In the genomic region with DNA sequence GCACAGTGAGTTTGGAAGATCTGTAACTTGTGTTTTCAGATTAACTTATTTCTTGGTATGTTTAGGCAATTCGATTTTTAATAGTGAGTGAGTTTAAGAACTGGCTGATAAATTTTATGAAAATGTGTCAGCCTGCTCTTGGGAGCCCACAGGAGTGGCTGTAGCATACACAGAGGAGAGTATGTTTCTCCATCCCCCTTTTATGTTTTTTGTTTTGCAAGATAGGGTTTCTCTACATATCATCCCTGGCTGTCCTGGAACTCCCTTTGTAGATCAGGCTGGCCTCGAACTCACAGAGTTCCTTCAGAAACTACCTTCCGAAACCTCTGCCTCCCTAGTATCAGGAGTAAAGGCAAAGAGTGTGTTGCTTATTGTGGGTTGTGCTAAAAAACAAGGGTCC, we compare ENCODE assay signal across 31 mouse cellular contexts.
"Had no signal": no experiment of that assay in that cellular context is flagged by ENCODE, and none has a peak within 500 bp of the region (broad histone marks: within the 10 kb centered on the region; RNA-seq: fewer than 3 reads in every experiment).

No protein-coding gene starts in this region.

- H3K27me3 ChIP-seq: limb, embryonic 12.5 days; limb, embryonic 13.5 days; limb, embryonic 15.5 days; liver, embryonic 12.5 days; liver, embryonic 13.5 days; liver, embryonic 15.5 days; lung, embryonic 15.5 days; megakaryocyte, embryonic 14.5 days; midbrain, embryonic 13.5 days; neural tube, embryonic 12.5 days had no signal

- H3K4me2 ChIP-seq: limb, embryonic 12.5 days; limb, embryonic 13.5 days; limb, embryonic 15.5 days; liver, embryonic 11.5 days; liver, embryonic 12.5 days; liver, embryonic 13.5 days; liver, embryonic 15.5 days; lung, embryonic 14.5 days; lung, embryonic 15.5 days; midbrain, embryonic 12.5 days; midbrain, embryonic 13.5 days; midbrain, embryonic 15.5 days; neural tube, embryonic 12.5 days had no signal

- H3K4me3 ChIP-seq: left cerebral cortex, adult 2 months; limb, embryonic 10.5 days; limb, embryonic 12.5 days; limb, embryonic 13.5 days; limb, embryonic 15.5 days; liver, embryonic 12.5 days; liver, embryonic 13.5 days; liver, embryonic 15.5 days; lung, embryonic 15.5 days; megakaryocyte, embryonic 14.5 days; midbrain, embryonic 10.5 days; midbrain, embryonic 12.5 days; midbrain, embryonic 13.5 days; midbrain, embryonic 15.5 days; myocyte; neural tube, embryonic 12.5 days had no signal

- H3K9ac ChIP-seq: limb, embryonic 12.5 days; limb, embryonic 13.5 days; limb, embryonic 15.5 days; liver, embryonic 12.5 days; liver, embryonic 13.5 days; liver, embryonic 14.5 days; liver, embryonic 15.5 days; liver, postnatal 0 days; lung, embryonic 14.5 days; lung, embryonic 15.5 days; midbrain, embryonic 12.5 days; midbrain, embryonic 13.5 days; midbrain, embryonic 15.5 days; neural tube, embryonic 12.5 days had no signal

- H3K9me3 ChIP-seq: limb, embryonic 10.5 days; limb, embryonic 12.5 days; limb, embryonic 13.5 days; limb, embryonic 15.5 days; liver, embryonic 12.5 days; liver, embryonic 13.5 days; liver, embryonic 15.5 days; lung, embryonic 15.5 days; megakaryocyte, embryonic 14.5 days; midbrain, embryonic 10.5 days; midbrain, embryonic 12.5 days; midbrain, embryonic 13.5 days; midbrain, embryonic 15.5 days; neural tube, embryonic 12.5 days had no signal

- DNase-seq: left cerebral cortex, postnatal 4 days; liver; liver, embryonic 13.5 days; liver, postnatal 0 days; lung, adult 18-20 months; lung, adult 2 months; lung, embryonic 14.5 days; lung, postnatal 10 days; lung, postnatal 14 days; lung, postnatal 36 days; lung, postnatal 4 days; midbrain, embryonic 14.5 days had no signal

- ATAC-seq: liver, embryonic 12.5 days; liver, postnatal 0 days; lung, postnatal 0 days; midbrain, embryonic 13.5 days; midbrain, embryonic 15.5 days had no signal

- H3K36me3 ChIP-seq: limb, embryonic 10.5 days; limb, embryonic 12.5 days; limb, embryonic 13.5 days; limb, embryonic 15.5 days; liver, embryonic 12.5 days; liver, embryonic 13.5 days; liver, embryonic 15.5 days; lung, embryonic 15.5 days; midbrain, embryonic 10.5 days; midbrain, embryonic 12.5 days; midbrain, embryonic 13.5 days; midbrain, embryonic 15.5 days; neural tube, embryonic 12.5 days had no signal

- H3K4me1 ChIP-seq: limb, embryonic 12.5 days; limb, embryonic 15.5 days; liver, embryonic 12.5 days; liver, embryonic 13.5 days; liver, embryonic 15.5 days; lung, embryonic 15.5 days; megakaryocyte, embryonic 14.5 days; midbrain, embryonic 10.5 days; midbrain, embryonic 12.5 days; midbrain, embryonic 13.5 days; midbrain, embryonic 15.5 days; neural tube, embryonic 12.5 days had no signal

- H3K27ac ChIP-seq: left cerebral cortex, adult 2 months; limb, embryonic 10.5 days; limb, embryonic 12.5 days; limb, embryonic 13.5 days; limb, embryonic 15.5 days; liver, embryonic 12.5 days; liver, embryonic 13.5 days; liver, embryonic 14.5 days; liver, embryonic 15.5 days; lung, embryonic 15.5 days; macrophage; midbrain, embryonic 10.5 days; midbrain, embryonic 12.5 days; midbrain, embryonic 13.5 days; midbrain, embryonic 15.5 days; neural tube, embryonic 12.5 days had no signal
